In genomic region chr17:45016746-45017145, GRCm38 (mm10) we compare ENCODE assay signal across 7 mouse cellular contexts.
"Had no signal": no experiment of that assay in that cellular context is flagged by ENCODE, and none has a peak within 500 bp of the region (broad histone marks: within the 10 kb centered on the region; RNA-seq: fewer than 3 reads in every experiment).

No protein-coding gene starts in this region.

- DNase-seq: lung, adult 18-20 months; lung, embryonic 14.5 days; lung, postnatal 10 days; right cerebral cortex, postnatal 14 days; thymus, adult 2 months; thymus, postnatal 25 days; thymus, postnatal 4 days had no signal
